Comparison of ENCODE assay signal across 10 mouse cellular contexts in the genomic region with DNA sequence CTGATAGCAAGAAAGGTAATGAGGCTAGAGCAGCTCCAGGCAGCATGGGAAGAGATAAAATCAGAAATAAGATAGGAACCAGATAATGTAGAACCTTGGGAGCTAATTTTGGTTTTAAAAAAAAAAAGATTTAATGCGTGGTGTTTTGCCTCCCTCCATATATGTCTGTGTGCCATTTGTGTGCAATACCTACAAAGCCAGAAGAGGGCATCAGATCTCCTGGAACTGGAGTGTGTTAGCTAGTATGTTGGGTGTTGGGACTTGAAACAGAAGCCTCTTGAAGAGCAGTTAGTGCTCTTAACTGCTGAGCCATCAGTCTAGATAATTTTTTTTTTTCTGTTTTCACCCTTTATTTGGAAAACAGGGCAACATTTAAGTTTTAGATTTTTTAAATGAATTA. TPM values are rescaled to one million over a fixed set of nuclear protein-coding genes. Genes with fewer than 3 reads are reported as not detected.
DNase-seq lines count a peak whose midpoint lies in the region; ATAC-seq and TF ChIP-seq lines count a peak whose summit lies in the region.
"Had no signal": no experiment of that assay in that cellular context is flagged by ENCODE, and none has a peak within 500 bp of the region (broad histone marks: within the 10 kb centered on the region; RNA-seq: fewer than 3 reads in every experiment).

No protein-coding gene starts in this region.

- no peaks in the 10 kb centered on the region for H3K36me3 ChIP-seq in kidney, embryonic 15.5 days
- peaks cover 0 to 6% of the 10 kb centered on the region in 2 experiments; a peak in 2 of 4 replicates for H3K36me3 ChIP-seq in MEL (ENCODE audit: control insufficient read depth in 1 of 2, insufficient read depth in 2 of 2, low read length in 2 of 2)
- no peaks in the 10 kb centered on the region for H3K36me3 ChIP-seq in liver, embryonic 11.5 days (ENCODE audit: control insufficient read depth, insufficient read depth, low read length)
- H3K36me3 ChIP-seq: embryonic facial prominence, embryonic 15.5 days; liver, embryonic 15.5 days had no signal

- H3K9me3 ChIP-seq in kidney, embryonic 15.5 days (replicated peaks) = no peaks in the 10 kb centered on the region
- H3K9me3 ChIP-seq in MEL (replicated peaks; ENCODE audit: insufficient read depth, low read length) = no peaks in the 10 kb centered on the region
- H3K9me3 ChIP-seq in liver, embryonic 11.5 days (ENCODE audit: control insufficient read depth, low read length) = no peaks in the 10 kb centered on the region
- H3K9me3 ChIP-seq: embryonic facial prominence, embryonic 15.5 days; liver, embryonic 15.5 days had no signal

- no peak for TF ChIP-seq EP300 in MEL (IDR thresholded peaks at IDR 0.05; ENCODE audit: low read depth in 1 of 2, low read length in 2 of 2)

- peak; percentile 48 for DNase-seq in kidney, adult 11 months
- DNase-seq in MEL (ENCODE audit: low read depth, low spot score) = peak; percentile 86
- DNase-seq in cerebellum, postnatal 10 days = peak; percentile 73 to 81
- DNase-seq in induced T-regulatory cell, adult 2 months (ENCODE audit: low read depth) = peak; percentile 85
- DNase-seq in liver, embryonic 11.5 days (ENCODE audit: low spot score) = no peak
- peak; percentile 13 to 45 for DNase-seq in right cerebral cortex, postnatal 36 days (ENCODE audit: low spot score in 2 of 2)
- no peak for DNase-seq in ovary, postnatal 36 days (ENCODE audit: low spot score)

- no peak for TF ChIP-seq POLR2A in MEL (IDR thresholded peaks at IDR 0.05; ENCODE audit: control insufficient read depth in 1 of 2, insufficient read depth in 1 of 2, low read depth in 1 of 2, low read length in 2 of 2, poor library complexity in 1 of 2)

- no peak for ATAC-seq in kidney, embryonic 15.5 days (replicated peaks; ENCODE audit: low FRiP score)
- 0 out of 2 replicates have a peak, but pooled peaks have one; percentile 35 for ATAC-seq in liver, embryonic 11.5 days (replicated peaks; ENCODE audit: low FRiP score)

- H3K79me2 ChIP-seq in MEL (ENCODE audit: control insufficient read depth, insufficient read depth, low read length, poor library complexity) = peaks cover 6% of the 10 kb centered on the region

- H3K4me2 ChIP-seq in kidney, embryonic 15.5 days = no peak overlapping the region
- no peak overlapping the region for H3K4me2 ChIP-seq in liver, embryonic 11.5 days
- H3K4me2 ChIP-seq: embryonic facial prominence, embryonic 15.5 days; liver, embryonic 15.5 days had no signal

- TF ChIP-seq CTCF in MEL (IDR thresholded peaks at IDR 0.05 in 2 of 3, conservative IDR thresholded peaks at IDR 0.05 in 1 of 3; ENCODE audit: control insufficient read depth in 1 of 3, insufficient read depth in 1 of 3, low read depth in 2 of 3, low read length in 3 of 3, poor library complexity in 1 of 3, severe bottlenecking in 1 of 3) = peak; percentile 52 to 77 (median 56)

- H3K4me1 ChIP-seq in kidney, embryonic 15.5 days = peaks cover 5% of the 10 kb centered on the region
- peaks cover 0 to 6% of the 10 kb centered on the region in 2 experiments; a peak in 2 of 4 replicates for H3K4me1 ChIP-seq in MEL (ENCODE audit: control insufficient read depth in 1 of 2, insufficient read depth in 2 of 2, low read length in 2 of 2)
- H3K4me1 ChIP-seq in liver, embryonic 11.5 days (replicated peaks; ENCODE audit: control insufficient read depth, insufficient read depth, low read length) = peaks cover 4% of the 10 kb centered on the region

- no peaks in the 10 kb centered on the region for H3K27me3 ChIP-seq in kidney, embryonic 15.5 days
- no peaks in the 10 kb centered on the region for H3K27me3 ChIP-seq in MEL (ENCODE audit: control insufficient read depth in 1 of 2, insufficient read depth in 2 of 2, low read length in 2 of 2)
- H3K27me3 ChIP-seq in liver, embryonic 11.5 days (replicated peaks; ENCODE audit: control insufficient read depth, insufficient read depth, low read length) = no peaks in the 10 kb centered on the region
- H3K27me3 ChIP-seq: embryonic facial prominence, embryonic 15.5 days; liver, embryonic 15.5 days had no signal

- no peak overlapping the region for H3K4me3 ChIP-seq in kidney, embryonic 15.5 days (replicated peaks)
- H3K4me3 ChIP-seq in MEL (ENCODE audit: control insufficient read depth in 1 of 2, insufficient read depth in 1 of 2, low read depth in 2 of 2, low read length in 2 of 2) = no peak overlapping the region
- no peak overlapping the region for H3K4me3 ChIP-seq in liver, embryonic 11.5 days (ENCODE audit: low read depth, low read length)
- H3K4me3 ChIP-seq: embryonic facial prominence, embryonic 15.5 days; liver, embryonic 15.5 days had no signal

- H3K9ac ChIP-seq in kidney, embryonic 15.5 days = no peak overlapping the region
- H3K9ac ChIP-seq in MEL (ENCODE audit: control insufficient read depth, low read depth, low read length, poor library complexity, severe bottlenecking) = no peak overlapping the region
- H3K9ac ChIP-seq in liver, embryonic 11.5 days (ENCODE audit: low read depth, low read length) = no peak overlapping the region
- H3K9ac ChIP-seq: embryonic facial prominence, embryonic 15.5 days; liver, embryonic 15.5 days had no signal

- peak; percentile 72 for TF ChIP-seq RAD21 in MEL (IDR thresholded peaks at IDR 0.05; ENCODE audit: low read depth, low read length)

- no peak overlapping the region for H3K27ac ChIP-seq in kidney, embryonic 15.5 days
- no peak overlapping the region for H3K27ac ChIP-seq in MEL (ENCODE audit: control insufficient read depth, low read depth, low read length)
- H3K27ac ChIP-seq in liver, embryonic 11.5 days (ENCODE audit: low read depth, low read length) = no peak overlapping the region
- H3K27ac ChIP-seq: embryonic facial prominence, embryonic 15.5 days; liver, embryonic 15.5 days had no signal

- WGBS in kidney, embryonic 15.5 days = 32% methylated on average over 1 of the region's 1 CpGs
- 38% methylated on average over 1 of the region's 1 CpGs for WGBS in liver, embryonic 11.5 days

TF ChIP-seq in MEL, 35 proteins besides CTCF, POLR2A, EP300 and RAD21:
- TF ChIP-seq JUND (IDR thresholded peaks at IDR 0.05; ENCODE audit: low read depth, low read length) (no peak), MAFK (IDR thresholded peaks at IDR 0.05; ENCODE audit: borderline replicate concordance, low read depth, low read length) (no peak), GABPA (IDR thresholded peaks at IDR 0.05; ENCODE audit: low read depth, low read length) (no peak), ETS1 (IDR thresholded peaks at IDR 0.05; ENCODE audit: low read depth, low read length) (no peak), ZC3H11A (IDR thresholded peaks at IDR 0.05; ENCODE audit: low read depth, low read length) (peak; percentile 82), ZNF384 (IDR thresholded peaks at IDR 0.05; ENCODE audit: low read depth, low read length) (peak; percentile 70), MAX (IDR thresholded peaks at IDR 0.05; ENCODE audit: low read length) (no peak), ZKSCAN1 (IDR thresholded peaks at IDR 0.05; ENCODE audit: low read depth, low read length) (no peak), SMC3 (IDR thresholded peaks at IDR 0.05; ENCODE audit: low read depth, low read length) (peak; percentile 79)

RNA-seq across cellular contexts. Expression of a gene that starts 4.3 kb away (rescaled TPM):
- 125 and 132 TPM in 2 replicates for polyA plus RNA-seq in kidney, embryonic 15.5 days (2015; fragmentation: Nextera tagmentation; extraction: Ambion mirVana)
- total RNA-seq in MEL (2012; rRNA removed) = 31.7 and 32.1 TPM in 2 replicates
- polyA plus RNA-seq in MEL (2012; ENCODE audit: insufficient read depth in 1 of 2, insufficient read length in 2 of 2, low read depth in 1 of 2, low replicate concordance in 2 of 2, missing spikeins in 1 of 2) = 10 to 100 TPM; 45.8 to 49.0 TPM
- polyA plus RNA-seq in liver, embryonic 11.5 days (2014; fragmentation: Nextera tagmentation; extraction: Ambion mirVana) = 89.2 and 102 TPM in 2 replicates

RNA-seq across cellular contexts. Expression of a gene that starts 17.0 kb away (rescaled TPM):
- 149 and 154 TPM in 2 replicates for polyA plus RNA-seq in kidney, embryonic 15.5 days (2015; fragmentation: Nextera tagmentation; extraction: Ambion mirVana)
- 26.3 and 27.7 TPM in 2 replicates for total RNA-seq in MEL (2012; rRNA removed)
- polyA plus RNA-seq in MEL (2012; ENCODE audit: insufficient read depth in 1 of 2, insufficient read length in 2 of 2, low read depth in 1 of 2, low replicate concordance in 2 of 2, missing spikeins in 1 of 2) = 10 to 100 TPM in 1 of 2 experiments, not detected in 1; 53.6 TPM
- 81.8 and 86.4 TPM in 2 replicates for polyA plus RNA-seq in liver, embryonic 11.5 days (2014; fragmentation: Nextera tagmentation; extraction: Ambion mirVana)

Comparison
In these comparisons a context has a peak if more than half of its experiments do, and no peak if none do; other contexts are left out.
1. DNase-seq: peak in kidney, adult 11 months (single experiment), MEL (single experiment), cerebellum, postnatal 10 days (2 of 2), induced T-regulatory cell, adult 2 months (single experiment) and right cerebral cortex, postnatal 36 days (2 of 2); none in liver, embryonic 11.5 days (single experiment) and ovary, postnatal 36 days (single experiment).